Mouse (Mus musculus): ENCODE measurements at regions not wholly inside any gene's neighbourhood (a gene's known extent, or its start where the extent isn't known, plus 50 kb on each side); places are given as distances from the start of the nearest gene placed in this dataset.

- TF ChIP-seq CTCF (conservative IDR thresholded peaks at IDR 0.05; ENCODE audit: insufficient read depth, insufficient read length, low read depth, low read length): no peak
- TF ChIP-seq POLR2A (IDR thresholded peaks at IDR 0.05; ENCODE audit: low read depth, low read length): no peak
Observed at GRCm38 (mm10) chr7:136016918-136017317, 300.8 kb upstream of the Mki67 start.
